Mouse (Mus musculus) erythroblast, embryonic 14.5 days (primary cell): ENCODE measurements at regions not wholly inside any gene's neighbourhood (a gene's known extent, or its start where the extent isn't known, plus 50 kb on each side); places are given as distances from the start of the nearest gene placed in this dataset.

ENCODE experiments used
- GATA1 ChIP-seq: IDR thresholded peaks from 2 replicates; pipeline ENCODE4 v1.6.1; 2012; ENCODE audit warnings: low read length, inconsistent platforms, mixed read lengths
- TAL1 ChIP-seq: IDR thresholded peaks from 3 replicates; pipeline ENCODE4 v1.6.1; 2012; ENCODE audit warnings: low read length, inconsistent platforms, mixed read lengths

DNA sequence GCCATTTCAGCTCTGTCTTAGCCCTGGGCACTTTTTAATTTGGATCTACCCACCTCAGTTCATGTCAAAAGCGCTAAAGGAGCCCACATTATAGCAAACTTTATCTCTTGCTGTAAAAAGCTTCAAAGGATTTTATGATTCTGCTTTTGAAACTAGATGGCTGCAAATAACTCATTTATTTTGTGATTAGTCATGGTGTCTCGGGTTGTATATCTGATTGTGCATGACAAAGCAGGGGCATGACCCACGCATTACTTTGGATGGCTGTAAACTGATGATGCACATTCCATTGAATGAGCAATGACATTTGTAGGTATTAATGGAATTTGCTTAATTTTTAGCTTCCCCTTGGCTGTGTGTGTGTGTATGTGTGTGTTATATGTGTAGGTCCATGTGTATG lies 249.4 kb upstream of the Habp2 start:
- TF ChIP-seq TAL1 (no peak), GATA1 (no peak)
